Mouse (Mus musculus): ENCODE results near the gene Icam2. TPM values are rescaled to one million over a fixed set of nuclear protein-coding genes. Genes with fewer than 3 reads are reported as not detected.

The Icam2 gene
- total and polyA plus RNA-seq, 3 experiments = 22.0 to 46.8 (median 22.4) TPM

DNA sequence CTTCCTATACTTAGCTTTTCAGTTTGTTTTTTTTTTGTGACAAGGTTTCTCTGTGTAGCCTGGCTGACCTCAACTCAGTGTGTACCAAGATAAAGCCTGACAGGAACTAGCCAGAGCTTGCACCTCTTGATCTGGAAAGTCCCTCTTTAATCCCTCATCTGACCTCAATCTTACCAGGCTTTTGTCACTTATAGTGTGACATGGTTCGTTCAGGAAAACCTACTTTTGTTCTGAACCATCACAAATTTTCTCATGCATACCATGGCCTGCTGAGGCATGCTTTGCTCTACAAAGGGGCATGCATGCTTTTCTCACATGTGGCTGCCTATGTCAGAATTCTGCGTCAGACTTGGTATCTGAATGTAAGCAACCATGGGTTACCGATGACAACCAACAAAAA is 28.5 kb upstream of the Icam2 start:
- no peak for TF ChIP-seq CTCF (IDR thresholded peaks at IDR 0.05)
- no peaks in the 10 kb centered on the region; the same call in 1 of the 2 replicates for H3K36me3 ChIP-seq (ENCODE audit: control insufficient read depth, insufficient read depth, low read length)
- H3K4me3 ChIP-seq = no peak overlapping the region
- WGBS = 62% methylated on average over 3 of the region's 3 CpGs
- H3K27me3 ChIP-seq (ENCODE audit: control insufficient read depth, insufficient read depth, low read length) = no peaks in the 10 kb centered on the region
- H3K79me2 ChIP-seq (replicated peaks; ENCODE audit: control insufficient read depth, insufficient read depth, low read length) = no peaks in the 10 kb centered on the region
- intact Hi-C loops (cut with DNase I) = loop anchor here (5.0 kb wide), 1 partner anchor 196 kb away; the partner anchor contains the start of gene Tex2
- no peak overlapping the region for H3K9ac ChIP-seq (ENCODE audit: low read depth, low read length)
- H3K27ac ChIP-seq = no peak overlapping the region
- DNase-seq = no peak
- no peaks in the 10 kb centered on the region for H3K4me1 ChIP-seq (ENCODE audit: control insufficient read depth, insufficient read depth, low read length)

DNA sequence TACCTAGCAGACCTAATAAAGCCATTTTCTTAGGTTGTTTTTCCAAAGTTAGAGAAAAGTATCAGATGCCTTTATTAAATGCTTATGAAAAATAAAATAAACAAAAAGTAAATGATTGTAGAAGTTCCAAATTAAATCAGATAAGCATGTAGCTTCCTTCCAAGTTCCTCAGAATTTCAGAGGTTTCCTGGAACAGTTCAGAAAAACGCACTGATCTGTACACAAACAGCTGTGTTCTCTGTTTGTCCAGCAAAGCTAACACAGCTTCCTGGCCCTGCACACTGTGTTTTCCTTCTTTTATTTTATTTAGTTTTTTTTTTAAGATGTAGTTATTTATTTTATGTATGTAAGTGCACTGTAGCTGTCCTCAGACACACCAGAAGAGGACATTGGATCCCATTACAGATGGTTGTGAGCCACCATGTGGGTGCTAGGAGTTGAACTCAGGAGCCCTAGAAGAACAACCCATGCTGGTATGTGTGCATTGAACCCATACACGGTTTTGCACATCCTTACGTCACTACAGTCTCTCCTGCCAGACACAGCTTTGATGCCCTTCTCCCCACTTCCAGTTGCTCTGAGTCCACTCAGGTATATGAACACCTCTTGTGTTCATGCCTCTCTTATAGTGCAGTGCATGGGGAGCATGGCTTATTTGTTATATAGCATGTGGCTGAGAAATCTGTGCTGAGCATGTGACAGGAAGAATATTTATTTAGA is 24.9 kb upstream of the Icam2 start:
- no peak overlapping the region for H3K27ac ChIP-seq
- no peak overlapping the region for H3K4me3 ChIP-seq
- intact Hi-C loops (cut with DNase I) = no loop called here
- DNase-seq = no peak
- no peaks in the 10 kb centered on the region; the same call in none of the 2 replicates for H3K36me3 ChIP-seq (ENCODE audit: control insufficient read depth, insufficient read depth, low read length)
- H3K79me2 ChIP-seq (replicated peaks; ENCODE audit: control insufficient read depth, insufficient read depth, low read length) = no peaks in the 10 kb centered on the region
- H3K9ac ChIP-seq (ENCODE audit: low read depth, low read length) = no peak overlapping the region
- H3K27me3 ChIP-seq (ENCODE audit: control insufficient read depth, insufficient read depth, low read length) = no peaks in the 10 kb centered on the region
- H3K4me1 ChIP-seq (ENCODE audit: control insufficient read depth, insufficient read depth, low read length) = no peaks in the 10 kb centered on the region
- TF ChIP-seq CTCF (IDR thresholded peaks at IDR 0.05) (no peak), POLR2A (IDR thresholded peaks at IDR 0.05; ENCODE audit: insufficient read depth, low read depth, low read length) (no peak), EP300 (IDR thresholded peaks at IDR 0.05; ENCODE audit: insufficient read depth, low read depth, low read length) (no peak)
- 79% methylated on average over 3 of the region's 3 CpGs for WGBS

- Histone ChIP-seq H3K9ac (ENCODE audit: low read depth, low read length) (no peak overlapping the region), H3K27ac (no peak overlapping the region), H3K4me1 (ENCODE audit: control insufficient read depth, insufficient read depth, low read length) (no peaks in the 10 kb centered on the region), H3K79me2 (replicated peaks; ENCODE audit: control insufficient read depth, insufficient read depth, low read length) (no peaks in the 10 kb centered on the region), H3K4me3 (no peak overlapping the region), H3K36me3 (ENCODE audit: control insufficient read depth, insufficient read depth, low read length) (no peaks in the 10 kb centered on the region; the same call in none of the 2 replicates), H3K27me3 (ENCODE audit: control insufficient read depth, insufficient read depth, low read length) (no peaks in the 10 kb centered on the region)
- TF ChIP-seq POLR2A (IDR thresholded peaks at IDR 0.05; ENCODE audit: insufficient read depth, low read depth, low read length) = no peak
- no peak for TF ChIP-seq EP300 (IDR thresholded peaks at IDR 0.05; ENCODE audit: insufficient read depth, low read depth, low read length)
- TF ChIP-seq CTCF (IDR thresholded peaks at IDR 0.05) = no peak
- WGBS = 79% methylated on average over 2 of the region's 2 CpGs
- intact Hi-C loops (cut with DNase I) = no loop called here
- DNase-seq = no peak
Measured at GRCm38 (mm10) chr11:106411157-106411556, 23.3 kb upstream of the Icam2 start.

DNA sequence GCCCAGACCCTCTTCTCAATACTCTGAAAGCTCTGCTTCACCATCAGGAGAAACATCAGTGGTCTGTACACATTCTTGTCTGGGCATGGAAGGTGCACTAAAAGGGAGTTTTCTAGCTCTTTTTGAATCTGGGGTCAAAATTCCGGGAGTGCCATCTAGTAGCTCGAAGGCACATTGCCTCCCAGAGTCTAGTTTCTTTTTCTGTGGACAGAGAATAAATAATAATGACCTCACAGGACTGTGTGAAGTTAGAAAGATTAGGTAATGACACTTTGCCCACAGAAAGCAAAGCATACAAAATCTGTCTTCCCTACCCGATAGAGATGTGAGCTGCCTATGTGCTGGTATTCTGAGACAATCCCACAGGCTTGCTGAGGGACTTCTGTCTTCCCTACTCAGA is 22.6 kb upstream of the Icam2 start:
- intact Hi-C loops (cut with DNase I) = no loop called here
- Histone ChIP-seq H3K79me2 (replicated peaks; ENCODE audit: control insufficient read depth, insufficient read depth, low read length) (no peaks in the 10 kb centered on the region), H3K27ac (no peak overlapping the region), H3K36me3 (ENCODE audit: control insufficient read depth, insufficient read depth, low read length) (no peaks in the 10 kb centered on the region; the same call in 1 of the 2 replicates), H3K4me3 (no peak overlapping the region), H3K27me3 (ENCODE audit: control insufficient read depth, insufficient read depth, low read length) (no peaks in the 10 kb centered on the region), H3K4me1 (ENCODE audit: control insufficient read depth, insufficient read depth, low read length) (no peaks in the 10 kb centered on the region), H3K9ac (ENCODE audit: low read depth, low read length) (no peak overlapping the region)
- no peak for DNase-seq
- 83% methylated on average over 3 of the region's 3 CpGs for WGBS
- no peak for TF ChIP-seq CTCF (IDR thresholded peaks at IDR 0.05)
- no peak for TF ChIP-seq POLR2A (IDR thresholded peaks at IDR 0.05; ENCODE audit: insufficient read depth, low read depth, low read length)
- TF ChIP-seq EP300 (IDR thresholded peaks at IDR 0.05; ENCODE audit: insufficient read depth, low read depth, low read length) = no peak

DNA sequence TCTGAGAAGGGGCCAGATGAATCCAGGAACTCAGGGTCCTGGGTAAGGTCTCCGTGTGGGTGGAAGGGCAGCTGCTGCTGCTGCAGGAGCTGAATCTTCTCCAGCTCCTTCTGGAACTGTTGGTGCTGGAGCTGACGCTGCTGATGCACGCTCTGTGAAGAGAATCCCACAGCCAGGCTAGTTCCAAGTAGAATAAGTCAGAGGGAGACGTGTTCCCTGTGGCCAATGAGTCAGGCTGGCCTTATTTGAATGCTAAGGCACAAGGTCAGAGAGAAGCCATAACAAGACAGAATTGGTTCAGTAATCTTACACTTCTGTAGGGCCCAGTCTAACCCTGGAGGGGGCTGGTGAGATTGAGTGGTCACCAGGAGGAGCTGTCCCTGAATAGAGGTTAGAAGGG is 22.1 kb upstream of the Icam2 start:
- H3K27ac ChIP-seq = no peak overlapping the region
- H3K79me2 ChIP-seq (replicated peaks; ENCODE audit: control insufficient read depth, insufficient read depth, low read length) = no peaks in the 10 kb centered on the region
- no peaks in the 10 kb centered on the region; the same call in 1 of the 2 replicates for H3K36me3 ChIP-seq (ENCODE audit: control insufficient read depth, insufficient read depth, low read length)
- no peak overlapping the region for H3K9ac ChIP-seq (ENCODE audit: low read depth, low read length)
- no peak overlapping the region for H3K4me3 ChIP-seq
- intact Hi-C loops (cut with DNase I) = no loop called here
- no peak for DNase-seq
- H3K27me3 ChIP-seq (ENCODE audit: control insufficient read depth, insufficient read depth, low read length) = no peaks in the 10 kb centered on the region
- 76% methylated on average over 4 of the region's 4 CpGs for WGBS
- no peaks in the 10 kb centered on the region for H3K4me1 ChIP-seq (ENCODE audit: control insufficient read depth, insufficient read depth, low read length)
- TF ChIP-seq CTCF (IDR thresholded peaks at IDR 0.05) = no peak
- TF ChIP-seq POLR2A (IDR thresholded peaks at IDR 0.05; ENCODE audit: insufficient read depth, low read depth, low read length) = no peak
- no peak for TF ChIP-seq EP300 (IDR thresholded peaks at IDR 0.05; ENCODE audit: insufficient read depth, low read depth, low read length)

- no peaks in the 10 kb centered on the region for H3K36me3 ChIP-seq (ENCODE audit: control insufficient read depth, insufficient read depth, low read length)
- intact Hi-C loops (cut with DNase I) = no loop called here
- no peak for DNase-seq
- H3K9ac ChIP-seq (ENCODE audit: low read depth, low read length) = no peak overlapping the region
- H3K27me3 ChIP-seq (ENCODE audit: control insufficient read depth, insufficient read depth, low read length) = no peaks in the 10 kb centered on the region
- H3K4me1 ChIP-seq (ENCODE audit: control insufficient read depth, insufficient read depth, low read length) = no peaks in the 10 kb centered on the region
- no peaks in the 10 kb centered on the region for H3K79me2 ChIP-seq (replicated peaks; ENCODE audit: control insufficient read depth, insufficient read depth, low read length)
- TF ChIP-seq POLR2A (IDR thresholded peaks at IDR 0.05; ENCODE audit: insufficient read depth, low read depth, low read length) (no peak), EP300 (IDR thresholded peaks at IDR 0.05; ENCODE audit: insufficient read depth, low read depth, low read length) (no peak), CTCF (IDR thresholded peaks at IDR 0.05) (no peak)
- H3K4me3 ChIP-seq = no peak overlapping the region
- no peak overlapping the region for H3K27ac ChIP-seq
- WGBS = 90% methylated on average over 8 of the region's 8 CpGs
Measured at GRCm38 (mm10) chr11:106398481-106398880, 10.6 kb upstream of the Icam2 start.
